Mouse (Mus musculus) right cerebral cortex, postnatal 4 days (tissue): ENCODE results near the gene Slc5a7.

Experiments used
- DNase-seq: peaks from one replicate; pipeline ENCODE4 v3.0.0-alpha.2; 2022

The Slc5a7 gene

GRCm38 (mm10) chr17:54298934-54299333 is at the start of gene Slc5a7:
Gene Slc5a7, minus strand, starts transcription at chr17:54299034.
- DNase-seq = no peak

GRCm38 (mm10) chr17:54347672-54348071 is 48.8 kb upstream of the Slc5a7 start:
- DNase-seq = no peak

GRCm38 (mm10) chr17:54343395-54343794 is 44.6 kb upstream of the Slc5a7 start:
- DNase-seq = no peak

GRCm38 (mm10) chr17:54298232-54298924 is 456 bp downstream of the Slc5a7 start:
- DNase-seq = peak; percentile 3

GRCm38 (mm10) chr17:54250783-54251182 is 48.1 kb downstream of the Slc5a7 start:
- no peak for DNase-seq

GRCm38 (mm10) chr17:54243650-54244300 is 55.1 kb downstream of the Slc5a7 start:
- DNase-seq = no peak

- no peak for DNase-seq
These were observed 59.4 kb downstream of the Slc5a7 start for GRCm38 (mm10) chr17:54239435-54239834.
